Mouse (Mus musculus) cerebellum, adult 11-12 months (tissue): ENCODE measurements at regions not wholly inside any gene's neighbourhood (a gene's known extent, or its start where the extent isn't known, plus 50 kb on each side); places are given as distances from the start of the nearest gene placed in this dataset.
A peak's percentile ranks its signal among the peaks of the same experiment; 100 is the strongest.
"Not testable (repeated sequence)": the region's sequence is repeated elsewhere in the genome, so short reads cannot be mapped to it uniquely, and the experiment has no call there.

Experiments used
- DNase-seq: peaks from one replicate; pipeline ENCODE4 v3.0.0; 2022

- no peak for DNase-seq
Observed at GRCm38 (mm10) chr4:5590531-5590930, 797.4 kb upstream of the Impad1 start.

GRCm38 (mm10) chr4:5587465-5587864 lies 794.3 kb upstream of the Impad1 start:
- DNase-seq = no peak

- DNase-seq = no peak
Observed at GRCm38 (mm10) chr4:5585205-5585604, 792.0 kb upstream of the Impad1 start.

GRCm38 (mm10) chr4:5583989-5584677 lies 791.0 kb upstream of the Impad1 start:
- no peak for DNase-seq

- no peak for DNase-seq
Observed at GRCm38 (mm10) chr4:5568076-5568475, 774.9 kb upstream of the Impad1 start.

GRCm38 (mm10) chr4:5560001-5560657 lies 767.0 kb upstream of the Impad1 start:
- DNase-seq = no peak

- no peak for DNase-seq
Observed at GRCm38 (mm10) chr4:5540155-5540554, 747.0 kb upstream of the Impad1 start.

- no peak for DNase-seq
Observed at GRCm38 (mm10) chr4:5530416-5530815, 737.3 kb upstream of the Impad1 start.

- no peak for DNase-seq
Observed at GRCm38 (mm10) chr4:5518522-5518921, 725.4 kb upstream of the Impad1 start.

GRCm38 (mm10) chr4:5515426-5515825 lies 722.3 kb upstream of the Impad1 start:
- not testable (repeated sequence) for DNase-seq

GRCm38 (mm10) chr4:5511743-5512142 lies 718.6 kb upstream of the Impad1 start:
- no peak for DNase-seq

GRCm38 (mm10) chr4:5509398-5509797 lies 716.2 kb upstream of the Impad1 start:
- DNase-seq = peak; percentile 62

- no peak for DNase-seq
Observed at GRCm38 (mm10) chr4:5495012-5495411, 701.9 kb upstream of the Impad1 start.

- DNase-seq = no peak
Observed at GRCm38 (mm10) chr4:5494072-5495000, 701.2 kb upstream of the Impad1 start.

GRCm38 (mm10) chr4:5486786-5487185 lies 693.6 kb upstream of the Impad1 start:
- DNase-seq = no peak

- no peak for DNase-seq
Observed at GRCm38 (mm10) chr4:5471891-5472558, 678.9 kb upstream of the Impad1 start.

GRCm38 (mm10) chr4:5459028-5459695 lies 666.0 kb upstream of the Impad1 start:
- DNase-seq = no peak

- no peak for DNase-seq
Observed at GRCm38 (mm10) chr4:5450417-5450816, 657.3 kb upstream of the Impad1 start.

GRCm38 (mm10) chr4:5441339-5442019 lies 648.3 kb upstream of the Impad1 start:
- DNase-seq = no peak

- DNase-seq = no peak
Observed at GRCm38 (mm10) chr4:5437076-5437475, 643.9 kb upstream of the Impad1 start.
